Mouse (Mus musculus): Measurements from ENCODE around the gene Klk1b1.
"Not testable (repeated sequence)": the region's sequence is repeated elsewhere in the genome, so short reads cannot be mapped to it uniquely, and the experiment has no call there.

The Klk1b1 gene

DNA sequence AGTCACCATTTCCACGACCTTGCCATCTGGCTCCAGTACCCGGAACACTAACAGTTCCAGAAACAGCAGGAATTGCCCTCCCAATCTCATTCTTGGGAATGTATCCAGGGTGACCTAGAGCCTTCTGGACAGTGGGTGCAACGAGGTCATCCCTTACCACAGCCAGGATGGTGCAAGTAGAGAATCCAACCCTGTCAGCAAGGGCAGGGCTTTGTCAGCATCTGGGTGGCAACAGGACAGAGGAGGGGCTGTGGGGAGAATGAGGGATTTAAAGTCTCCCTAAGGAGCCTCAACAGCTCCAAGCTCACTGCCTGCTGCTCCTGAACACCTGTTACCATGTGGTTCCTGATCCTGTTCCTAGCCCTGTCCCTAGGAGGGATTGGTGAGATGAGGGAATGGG, at the start of gene Klk1b1:
Gene Klk1b1, plus strand, starts transcription at position 301 of the 400 bp plus-strand sequence.
- no peak for DNase-seq

DNA sequence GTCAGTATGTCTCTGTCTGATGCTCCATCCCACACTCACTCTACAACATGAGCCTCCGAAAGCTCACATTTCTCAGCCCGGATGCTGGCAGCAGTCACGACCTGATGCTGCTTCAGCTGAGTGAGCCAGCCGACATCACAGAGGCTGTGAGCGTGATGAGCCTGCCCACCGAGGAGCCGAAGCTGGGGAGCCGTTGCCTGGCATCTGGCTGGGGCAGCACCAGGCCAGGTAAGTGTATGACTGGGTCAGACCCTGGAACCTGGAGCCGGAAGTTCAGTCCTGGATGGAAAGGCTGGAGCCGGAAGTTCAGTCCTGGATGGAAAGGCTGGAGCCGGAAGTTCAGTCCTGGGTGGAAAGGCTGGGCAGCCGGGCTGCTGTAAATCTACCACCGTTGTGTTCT, 48.1 kb upstream of the Klk1b1 start:
- DNase-seq, result no peak

DNA sequence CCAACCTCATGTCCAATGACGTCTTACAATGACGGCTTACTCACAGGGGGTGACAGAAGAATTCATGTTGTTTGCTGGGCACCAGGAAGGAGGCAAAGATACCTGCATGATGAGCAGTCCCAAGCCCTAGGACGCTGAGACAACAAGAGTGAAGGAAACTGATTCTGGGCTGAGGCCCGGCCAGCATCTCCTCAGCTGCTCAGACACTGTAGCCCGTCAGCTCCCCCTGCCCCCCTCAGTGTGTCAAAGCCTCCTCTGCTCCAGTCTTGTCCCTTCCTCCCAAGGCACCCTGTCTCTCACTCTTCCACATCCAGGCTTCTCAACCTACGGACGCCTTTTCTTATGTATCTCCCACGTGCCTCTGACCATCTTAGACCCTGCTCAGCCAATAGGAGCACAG, 47.7 kb upstream of the Klk1b1 start:
- no peak for DNase-seq

DNA sequence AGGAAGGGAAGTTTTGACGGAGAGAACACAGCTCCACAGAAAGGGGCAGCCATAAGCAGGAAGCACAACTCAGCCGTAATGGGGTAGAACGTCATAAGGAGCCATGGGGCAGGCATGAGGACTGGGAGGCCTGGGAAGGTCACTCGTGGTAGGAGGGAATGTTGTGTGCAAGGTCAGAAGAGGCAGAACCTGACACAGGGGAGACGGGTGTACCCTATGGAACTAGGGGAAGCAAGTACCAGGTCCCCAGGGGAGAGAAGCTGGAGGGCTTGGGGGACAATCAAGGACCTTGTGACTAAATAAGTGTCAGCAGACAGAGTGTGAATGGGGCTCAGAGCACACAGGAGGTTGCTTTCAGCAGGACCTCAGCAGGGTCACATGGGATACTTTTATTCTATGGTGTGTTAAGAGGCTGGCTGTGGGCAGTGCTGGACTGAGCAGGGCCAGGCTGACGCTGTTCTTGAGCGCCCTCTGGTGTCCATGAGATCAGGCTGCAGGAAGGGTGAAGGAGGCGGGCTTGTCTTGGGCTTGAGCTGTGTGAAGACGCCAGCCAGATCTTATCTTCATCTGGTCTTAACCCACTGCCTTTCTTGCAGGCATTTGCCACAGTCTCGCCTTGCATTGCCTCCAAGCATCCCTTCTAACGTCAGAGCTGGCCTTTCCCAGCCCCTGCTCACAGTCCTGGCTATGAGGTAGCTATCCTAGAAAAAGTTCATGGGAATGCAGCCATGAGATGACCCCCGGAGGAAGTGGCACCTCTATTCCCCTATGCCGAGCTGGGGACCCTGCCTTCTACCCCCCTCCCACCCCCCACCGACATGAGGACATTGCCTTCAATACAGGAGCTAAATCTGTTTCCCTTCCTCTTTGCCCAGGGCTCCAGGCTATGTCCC, 46.7 kb upstream of the Klk1b1 start:
- peak; percentile 79 for DNase-seq

DNA sequence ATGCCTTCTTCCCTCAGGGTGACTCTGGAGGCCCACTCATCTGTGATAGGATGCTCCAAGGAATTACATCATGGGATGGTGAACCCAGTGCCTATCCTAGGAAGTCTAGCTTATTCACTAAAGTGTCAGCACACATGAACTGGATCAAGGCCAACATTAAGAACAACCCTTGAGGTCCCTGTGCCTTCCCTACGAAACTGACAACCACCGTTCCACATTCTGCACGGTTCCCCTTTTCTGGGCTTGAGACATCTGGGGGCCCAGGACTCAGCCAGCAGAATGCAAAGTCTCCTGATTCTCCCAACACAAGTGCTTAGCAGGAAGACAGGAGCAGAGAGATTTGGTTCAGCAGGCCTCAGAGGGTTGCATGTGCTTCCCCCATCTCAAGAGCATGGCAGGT, 46.0 kb upstream of the Klk1b1 start:
- no peak for DNase-seq

DNA sequence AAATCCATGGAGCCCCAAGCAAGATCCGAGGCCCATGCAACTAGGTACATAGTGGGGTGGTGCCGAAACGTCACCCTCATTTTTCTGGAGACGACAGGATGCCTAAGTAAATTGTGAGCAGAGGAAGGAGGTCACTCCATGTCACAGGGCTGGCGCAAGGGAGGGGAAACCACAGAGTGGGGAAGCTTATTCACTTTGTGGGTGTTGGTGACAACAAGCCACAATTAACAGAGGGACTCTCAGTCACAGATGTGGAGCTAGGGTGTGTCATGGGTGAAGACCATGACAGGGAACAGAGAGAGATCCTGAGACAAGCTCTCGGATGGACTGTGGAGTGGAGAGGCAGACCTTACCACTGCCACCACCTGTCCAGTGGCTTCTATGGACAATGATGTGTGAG, 45.5 kb upstream of the Klk1b1 start:
- DNase-seq, result no peak

DNA sequence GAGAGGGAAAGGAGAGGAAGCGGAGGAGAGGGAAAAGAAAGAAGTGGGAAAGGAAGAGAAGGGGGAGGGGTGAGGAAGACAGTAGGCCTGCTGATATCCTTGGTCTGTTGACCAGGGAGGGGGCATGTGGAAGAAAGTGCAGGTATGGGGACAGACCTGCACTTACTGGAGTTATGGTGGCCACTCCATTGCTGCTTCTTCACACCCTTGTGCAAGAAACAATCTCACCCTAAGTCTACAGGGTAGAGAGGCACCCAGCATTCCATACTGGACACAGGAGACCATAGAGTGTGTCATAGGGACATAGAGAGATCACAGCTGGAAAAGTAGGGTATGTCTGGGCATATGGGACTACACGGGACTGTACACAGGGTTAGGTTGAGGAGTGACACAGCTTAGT, 44.6 kb upstream of the Klk1b1 start:
- no peak for DNase-seq

DNA sequence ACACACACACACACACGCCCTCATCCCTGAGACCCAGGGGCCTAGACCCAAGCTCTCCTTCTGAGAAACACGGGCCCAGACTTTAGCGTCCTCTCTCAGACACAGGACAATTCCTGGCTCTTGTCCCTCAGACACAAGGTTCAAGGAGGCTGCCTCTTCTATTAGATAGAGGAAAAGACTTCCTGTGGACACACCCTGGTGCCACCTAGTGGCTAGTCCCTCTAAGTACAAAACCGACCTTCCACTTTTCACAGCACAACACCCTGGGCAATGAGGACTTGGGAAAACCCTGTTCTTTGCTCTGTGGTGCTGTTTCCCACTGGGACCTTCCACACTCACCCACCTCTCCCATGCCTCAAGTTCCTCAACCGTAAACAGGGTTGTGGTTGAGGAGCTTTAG, 40.6 kb upstream of the Klk1b1 start:
- DNase-seq, result peak; percentile 36

DNA sequence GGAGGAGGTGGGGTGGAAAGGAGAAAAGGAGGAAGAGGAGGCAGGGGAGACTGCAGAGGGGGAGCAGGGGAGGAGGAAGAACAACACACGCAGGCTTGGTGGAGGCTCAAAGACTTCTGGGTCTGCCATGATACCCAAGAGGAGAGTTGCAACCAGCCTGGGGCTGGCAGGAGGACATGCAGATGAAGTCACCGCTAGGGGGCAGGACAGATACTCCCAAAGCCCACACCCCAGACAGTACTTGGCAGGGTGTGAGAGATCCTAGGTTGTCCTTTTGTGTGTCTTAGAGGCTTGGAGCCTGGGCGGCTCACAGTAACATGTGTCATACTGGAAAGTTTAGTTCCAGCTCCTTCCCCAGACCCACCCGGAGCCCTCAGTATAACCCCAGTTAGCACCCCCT, 38.0 kb upstream of the Klk1b1 start:
- DNase-seq, result peak; percentile 45

DNA sequence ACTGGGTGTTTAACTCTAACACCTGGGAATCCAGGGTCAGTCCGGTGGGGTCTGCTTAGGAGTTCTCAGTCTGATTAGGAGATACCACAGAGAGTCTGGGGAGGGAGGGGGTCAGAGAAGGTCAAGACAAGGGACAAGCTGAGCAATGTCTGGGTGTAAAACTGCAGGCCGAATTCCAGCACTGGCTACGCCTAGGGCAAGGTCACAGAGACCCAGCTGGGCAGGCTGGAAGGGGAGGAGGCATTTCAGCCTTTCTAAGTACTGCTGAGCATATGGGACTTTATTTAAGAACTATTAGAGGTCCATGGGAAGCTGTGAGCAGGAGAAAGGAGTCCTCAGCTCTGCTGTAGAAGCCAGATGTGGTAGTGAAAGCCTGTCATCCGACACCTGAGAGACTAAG, 34.2 kb upstream of the Klk1b1 start:
- DNase-seq, result no peak

DNA sequence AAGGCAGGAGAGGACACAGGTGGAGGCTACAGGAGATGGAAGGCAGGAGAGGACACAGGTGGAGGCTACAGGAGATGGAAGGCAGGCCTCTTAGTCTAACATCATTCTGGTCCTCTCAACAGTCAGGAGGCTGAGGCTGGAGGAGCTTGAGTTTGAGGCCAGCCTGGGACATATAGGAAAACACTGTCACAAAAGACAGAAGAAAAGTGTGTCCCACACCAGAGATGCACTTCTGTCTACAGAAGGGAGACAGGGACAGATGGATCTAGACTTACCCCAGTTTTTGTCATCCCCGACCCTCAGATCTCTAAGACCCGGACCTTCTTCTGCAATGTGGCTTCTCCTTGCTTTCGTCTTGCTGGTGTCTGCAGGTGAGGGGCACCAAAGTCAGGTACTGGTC, 33.1 kb upstream of the Klk1b1 start, which contains the start of gene Klk15:
Gene Klk15, plus strand, starts transcription at position 301 of the 400 bp plus-strand sequence.
- no peak for DNase-seq

DNA sequence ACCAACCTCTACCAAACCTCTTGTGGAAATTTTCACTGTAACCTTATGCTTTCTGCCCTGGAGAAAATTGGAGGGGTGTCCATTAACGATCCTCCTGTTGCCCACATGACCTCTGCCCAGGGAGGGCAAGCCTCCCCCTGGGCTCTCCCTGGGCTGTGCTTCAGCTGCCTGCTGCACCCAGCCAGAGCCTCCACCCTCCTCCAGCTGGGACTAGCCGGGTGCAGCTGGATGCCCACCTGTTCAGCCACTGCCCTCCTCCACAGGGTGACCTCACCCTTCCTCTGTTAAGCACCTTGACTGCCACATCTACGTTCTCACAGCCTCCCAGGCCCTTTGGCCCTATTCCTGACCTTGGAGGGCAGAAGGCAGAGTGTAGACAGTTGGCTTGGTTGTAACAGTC, 31.8 kb upstream of the Klk1b1 start:
- no peak for DNase-seq

DNA sequence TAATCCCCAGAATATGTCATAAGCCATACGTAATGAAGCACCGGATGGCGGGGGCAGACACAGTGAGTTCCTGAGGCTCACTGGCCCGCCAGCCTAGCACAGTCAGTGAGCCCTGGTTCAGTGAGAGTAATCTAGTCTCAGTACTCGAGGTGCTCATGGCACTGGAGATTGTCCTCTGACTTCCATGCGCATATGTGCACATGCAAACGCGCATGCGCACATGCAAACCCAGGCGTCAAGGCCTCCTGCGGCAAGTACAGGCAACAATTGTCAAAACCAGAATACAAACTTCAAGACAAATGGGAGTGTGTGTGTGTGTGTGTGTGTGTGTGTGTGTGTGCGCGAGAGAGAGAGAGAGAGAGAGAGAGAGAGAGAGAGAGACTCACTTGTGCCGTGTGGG, 30.0 kb upstream of the Klk1b1 start:
- DNase-seq, result no peak

DNA sequence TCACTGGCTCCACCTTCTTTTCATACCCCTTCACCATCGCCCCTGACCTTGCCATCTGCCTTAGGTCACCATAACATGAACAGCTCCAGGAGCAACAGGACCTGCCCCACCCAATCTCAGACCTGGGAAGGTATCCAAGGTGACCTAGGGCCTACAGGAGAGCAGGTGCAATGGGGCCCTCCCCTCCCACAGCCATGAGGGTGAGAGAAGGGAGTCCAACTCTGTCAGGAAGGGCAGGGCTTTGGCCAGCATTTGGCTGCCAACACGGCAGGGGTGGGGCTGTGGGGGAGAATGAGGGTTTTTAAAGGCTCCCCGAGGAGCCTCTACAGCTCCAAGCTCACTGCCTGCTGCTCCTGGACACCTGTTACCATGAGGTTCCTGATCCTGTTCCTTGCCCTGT, 24.3 kb upstream of the Klk1b1 start:
- DNase-seq, result not testable (repeated sequence)

DNA sequence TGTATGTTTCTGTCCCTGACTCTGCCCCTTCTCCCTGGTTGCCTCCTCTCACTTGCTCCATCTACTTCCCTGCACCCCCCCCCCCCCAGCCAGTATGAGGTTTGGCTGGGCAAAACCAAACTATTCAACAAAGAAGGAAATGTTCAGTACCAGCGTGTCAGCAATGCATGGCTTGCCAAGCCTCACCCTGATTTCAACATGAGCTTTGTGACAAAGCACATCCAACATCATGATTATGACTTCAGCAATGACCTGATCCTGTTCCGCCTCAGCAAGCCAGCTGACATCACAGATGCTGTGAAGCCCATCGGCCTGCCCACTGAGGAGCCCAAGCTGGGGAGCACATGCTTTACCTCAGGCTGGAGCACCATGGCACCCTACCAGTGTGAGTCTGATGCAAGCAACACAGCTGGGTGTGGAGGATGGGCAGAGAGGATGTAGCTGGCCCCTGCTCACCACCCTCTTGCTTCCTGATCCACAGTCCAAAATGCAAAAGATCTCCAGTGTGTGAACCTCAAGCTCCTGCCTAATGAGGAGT, 21.8 kb upstream of the Klk1b1 start:
- DNase-seq, result no peak

DNA sequence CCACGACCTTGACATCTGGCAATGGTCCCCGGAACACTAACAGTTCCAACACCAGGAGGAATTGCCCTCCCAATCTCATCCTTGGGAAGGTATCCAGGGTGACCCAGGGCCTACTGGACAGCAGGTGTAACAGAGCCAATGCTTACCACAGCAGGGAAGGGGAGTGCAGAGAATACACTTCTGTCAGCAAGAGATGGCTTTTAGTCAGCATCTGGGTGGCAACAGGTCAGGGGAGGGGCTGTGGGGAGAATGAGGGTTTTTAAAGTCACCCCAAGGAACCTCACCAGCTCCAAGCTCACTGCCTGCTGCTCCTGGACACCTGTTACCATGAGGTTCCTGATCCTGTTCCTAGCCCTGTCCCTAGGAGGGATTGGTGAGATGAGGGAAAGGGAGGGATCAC, 16.2 kb upstream of the Klk1b1 start, which contains the start of gene Klk1b8:
Gene Klk1b8, plus strand, starts transcription at position 301 of the 400 bp plus-strand sequence.
- DNase-seq, result no peak

DNA sequence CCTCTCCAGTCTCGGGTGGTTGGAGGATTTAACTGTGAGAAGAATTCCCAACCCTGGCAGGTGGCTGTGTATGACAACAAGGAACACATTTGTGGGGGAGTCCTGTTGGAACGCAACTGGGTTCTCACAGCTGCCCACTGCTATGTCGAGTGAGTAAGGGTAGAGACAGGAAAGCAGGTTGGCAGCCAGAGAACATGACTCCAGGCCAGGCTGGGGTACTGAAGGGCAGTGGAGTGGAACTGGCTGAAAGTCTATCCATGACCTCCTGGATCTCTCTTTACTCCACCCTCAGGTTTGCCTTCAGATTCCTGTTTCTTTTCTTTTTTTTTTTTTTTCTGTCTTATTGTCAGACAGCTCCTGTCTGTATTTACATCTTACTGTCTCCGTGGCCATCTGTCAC, 13.8 kb upstream of the Klk1b1 start:
- no peak for DNase-seq

DNA sequence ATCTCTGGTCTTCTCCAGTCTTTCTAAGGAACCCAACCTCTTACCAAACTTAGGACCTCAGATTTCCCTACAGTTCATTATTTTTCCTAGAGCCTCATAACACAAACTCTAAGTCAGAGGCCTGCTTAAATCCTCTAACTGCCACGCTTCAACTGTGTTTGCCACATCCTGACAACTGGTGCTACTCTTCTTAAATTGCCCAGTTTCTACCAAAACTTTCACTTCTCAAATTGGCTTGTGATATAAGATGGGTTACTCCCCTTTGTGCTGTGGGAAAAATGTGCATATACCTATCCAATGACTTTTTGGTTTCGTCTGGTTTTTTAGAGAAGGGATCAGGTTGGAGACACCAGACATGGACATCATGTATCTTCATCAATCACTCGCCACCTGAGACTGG, 507 bp downstream of the Klk1b1 start:
- DNase-seq, result no peak

DNA sequence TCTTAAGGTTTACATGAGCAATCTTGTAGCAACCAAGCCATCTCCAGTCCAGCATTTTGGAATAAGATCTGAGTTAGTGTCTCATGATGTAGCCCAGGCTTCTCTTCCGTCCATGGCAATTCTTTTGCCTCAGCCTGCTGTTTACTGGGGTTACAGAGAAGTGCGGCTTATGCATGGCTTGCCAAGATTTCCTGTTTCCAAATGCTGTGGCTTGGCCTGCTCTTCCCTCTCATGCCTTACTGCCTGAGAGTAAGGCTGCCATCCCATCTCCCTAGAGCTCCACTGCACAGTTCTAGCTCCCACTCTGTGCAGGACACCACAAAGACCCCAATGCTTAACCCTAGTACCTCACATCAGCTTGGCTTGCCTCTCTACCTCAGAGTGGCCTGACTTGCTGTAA, 1.1 kb downstream of the Klk1b1 start:
- no peak for DNase-seq

DNA sequence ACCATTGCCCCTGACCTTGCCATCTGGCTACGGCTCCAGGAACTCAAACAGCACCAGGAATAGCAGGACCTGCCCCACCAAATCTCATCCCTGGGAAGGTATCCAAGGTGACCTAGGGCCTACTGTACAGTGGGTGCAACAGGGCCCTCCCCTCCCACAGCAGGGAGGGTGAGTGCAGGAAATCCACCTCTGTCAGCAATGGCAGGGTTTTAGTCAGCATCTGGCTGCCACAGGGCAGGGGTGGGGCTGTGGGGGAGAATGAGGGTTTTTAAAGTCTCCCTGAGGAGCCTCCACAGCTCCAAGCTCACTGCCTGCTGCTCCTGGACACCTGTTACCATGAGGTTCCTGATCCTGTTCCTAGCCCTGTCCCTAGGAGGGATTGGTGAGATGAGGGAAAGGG, 9.2 kb downstream of the Klk1b1 start, which contains the start of gene Klk1b9:
Gene Klk1b9, plus strand, starts transcription at position 301 of the 400 bp plus-strand sequence.
- not testable (repeated sequence) for DNase-seq

DNA sequence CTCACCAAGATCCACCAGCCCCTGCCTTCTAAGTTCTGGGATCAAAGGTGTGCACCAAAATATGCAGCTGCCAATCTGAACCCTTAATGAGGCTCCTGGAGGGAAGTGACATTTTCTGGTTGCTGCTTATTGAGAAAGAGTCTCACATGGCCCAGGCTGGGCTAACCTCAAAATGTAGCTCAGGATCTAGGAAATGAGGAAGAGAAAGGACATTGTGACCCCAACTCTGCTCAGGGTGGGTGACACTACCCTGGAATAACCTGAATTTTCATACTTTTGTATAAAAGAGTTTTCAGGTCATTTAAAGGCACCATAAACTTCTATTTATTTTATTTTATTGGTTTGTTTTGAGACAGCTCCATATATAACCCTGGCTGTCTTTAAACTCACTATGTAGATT, 19.1 kb downstream of the Klk1b1 start:
- DNase-seq, result no peak

DNA sequence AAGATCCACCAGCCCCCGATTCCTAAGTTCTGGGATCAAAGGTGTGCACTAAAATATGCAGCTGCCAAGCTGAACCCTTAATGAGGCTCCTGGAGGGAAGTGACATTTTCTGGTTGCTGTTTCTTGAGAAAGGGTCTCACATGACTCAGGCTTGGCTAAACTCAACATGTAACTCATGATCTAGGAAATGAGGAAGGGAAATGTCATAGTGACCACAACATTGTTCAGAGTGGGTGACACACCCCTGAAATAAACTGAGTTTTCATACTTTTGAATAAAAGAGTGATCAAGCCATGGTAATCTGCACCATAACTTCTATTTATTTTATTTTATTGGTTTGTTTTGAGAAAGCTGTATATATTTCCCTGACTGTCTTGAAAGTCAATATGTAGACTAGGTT, 28.3 kb downstream of the Klk1b1 start:
- not testable (repeated sequence) for DNase-seq

DNA sequence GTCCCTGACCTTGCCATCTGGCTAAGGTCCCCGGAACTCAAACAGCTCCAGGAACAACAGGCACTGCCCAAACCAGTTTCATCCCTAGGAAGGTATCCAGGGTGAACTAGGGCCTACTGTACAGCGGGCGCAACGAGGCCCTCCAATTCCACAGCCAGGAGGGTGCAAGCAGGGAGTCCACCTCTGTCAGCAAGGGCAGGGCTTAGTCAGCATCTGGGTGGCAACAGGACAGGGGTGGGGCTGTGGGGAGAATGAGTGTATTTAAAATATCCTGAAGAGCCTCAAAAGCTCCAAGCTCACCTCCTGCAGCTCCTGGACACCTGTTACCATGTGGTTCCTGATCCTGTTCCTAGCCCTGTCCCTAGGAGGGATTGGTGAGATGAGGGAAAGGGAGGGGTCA, 29.0 kb downstream of the Klk1b1 start, which contains the start of gene Klk1b11:
Gene Klk1b11, plus strand, starts transcription at position 301 of the 400 bp plus-strand sequence.
- DNase-seq, result not testable (repeated sequence)

DNA sequence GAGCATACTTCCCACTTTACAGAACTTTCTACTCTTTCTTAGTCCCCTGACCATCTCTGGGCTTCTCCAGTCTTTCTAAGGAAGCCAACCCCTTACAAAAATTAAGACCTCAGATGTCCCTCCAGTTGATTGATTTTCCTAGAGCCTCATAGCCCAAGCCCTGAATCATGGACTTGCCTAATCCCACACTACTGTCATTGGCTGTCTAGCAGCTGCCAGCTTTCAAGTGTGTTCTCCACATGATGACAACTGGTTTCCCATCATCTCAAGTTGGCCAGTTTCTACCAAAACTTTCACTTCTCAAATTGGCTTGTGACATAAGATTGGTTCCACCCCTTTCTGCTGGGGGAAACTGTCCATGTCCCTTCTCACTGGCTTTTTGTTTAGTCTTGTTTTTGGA, 38.3 kb downstream of the Klk1b1 start:
- no peak for DNase-seq

Measured in retina, postnatal 1 day (tissue).